Mouse (Mus musculus): ENCODE results near the gene Paf1.

DNA sequence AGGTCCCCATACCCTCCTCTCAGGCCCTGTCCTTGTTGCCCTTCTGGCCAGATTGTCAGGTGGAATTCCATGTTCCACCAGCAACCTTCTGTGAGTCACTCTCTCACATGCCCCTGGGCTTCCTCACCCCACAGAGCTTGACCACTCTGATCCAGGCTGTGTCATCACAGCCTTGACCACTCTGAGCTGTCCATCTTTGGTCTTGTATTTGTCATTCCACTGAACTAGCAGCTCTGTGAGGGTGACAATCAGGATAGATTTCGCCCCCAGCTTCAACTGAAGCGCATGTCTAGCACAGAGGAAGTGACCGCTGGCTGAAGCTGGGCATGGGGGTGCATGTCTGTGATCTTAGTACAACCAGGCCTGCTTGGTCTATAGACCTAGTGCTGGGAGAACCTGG is 2.4 kb upstream of the Paf1 start:
- TF ChIP-seq GATA1 (IDR thresholded peaks at IDR 0.05; ENCODE audit: borderline replicate concordance, low read length) (no peak), FLI1 (IDR thresholded peaks at IDR 0.05; ENCODE audit: low read length) (no peak)

All from megakaryocyte, embryonic 14.5 days (primary cell).